Mouse (Mus musculus) ovary, postnatal 36 days (tissue): ENCODE results near the gene Raver1.

Experiments used
- DNase-seq: peaks from one replicate; pipeline ENCODE4 v3.0.0; 2022; ENCODE audit warnings: low spot score, mixed read lengths

Gene Raver1

DNA sequence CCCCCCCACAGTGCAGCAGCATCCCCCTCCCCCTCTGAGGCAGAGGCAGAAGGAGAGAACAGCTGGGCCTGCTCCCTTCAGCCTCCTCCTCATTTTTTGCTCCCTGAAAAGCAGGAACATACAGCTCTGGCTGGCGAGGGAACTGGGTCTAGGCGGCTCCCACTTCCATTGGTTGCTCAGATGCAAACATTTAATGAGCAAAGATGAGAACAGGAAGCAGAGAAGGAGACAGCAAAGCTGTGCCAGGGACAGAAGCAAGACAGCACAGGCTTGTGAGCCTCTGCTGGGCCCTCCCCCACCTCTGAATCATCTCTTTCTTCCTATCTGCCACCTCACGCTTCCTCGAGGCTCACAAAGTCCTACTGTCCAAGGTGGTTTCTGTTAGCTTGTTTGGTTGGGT, 50.5 kb downstream of the Raver1 start:
- DNase-seq: no peak

DNA sequence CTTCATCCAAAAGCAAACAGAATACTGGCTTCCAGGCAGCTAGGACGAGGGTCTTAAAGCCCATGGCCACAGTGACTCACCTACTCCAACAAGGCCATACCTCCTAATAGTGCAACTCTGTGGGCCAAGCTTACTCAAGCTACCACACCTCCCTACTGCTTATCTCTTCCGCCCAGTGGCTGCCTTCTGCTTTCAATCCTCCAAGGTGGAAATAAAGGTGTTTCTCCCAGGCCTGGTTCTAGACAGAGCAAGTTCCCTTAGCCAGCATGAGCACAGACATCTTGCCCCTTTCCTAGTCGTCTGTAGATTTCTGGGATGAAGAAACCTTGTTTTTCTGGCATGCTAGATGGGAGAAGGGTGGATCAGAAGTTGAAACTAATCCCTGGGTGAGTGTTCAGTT, 52.0 kb downstream of the Raver1 start:
- no peak for DNase-seq

DNA sequence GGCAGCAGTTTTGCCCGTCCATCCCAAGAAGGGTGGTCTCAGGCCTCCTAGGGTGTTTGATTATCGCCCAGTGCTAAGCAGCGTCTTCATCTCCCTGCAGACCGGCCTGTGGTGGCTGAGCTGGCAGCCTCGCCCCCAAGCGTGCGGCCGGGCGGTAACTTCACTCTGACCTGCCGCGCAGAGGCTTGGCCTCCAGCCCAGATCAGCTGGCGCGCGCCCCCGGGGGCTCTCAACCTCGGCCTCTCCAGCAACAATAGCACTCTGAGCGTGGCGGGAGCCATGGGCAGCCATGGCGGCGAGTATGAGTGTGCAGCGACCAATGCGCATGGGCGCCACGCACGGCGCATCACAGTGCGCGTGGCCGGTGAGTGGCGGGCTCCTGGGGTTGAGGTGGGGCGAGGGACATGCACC, 54.3 kb downstream of the Raver1 start:
- peak; percentile 59 for DNase-seq

GRCm38 (mm10) chr9:21036666-21037065, 55.1 kb downstream of the Raver1 start:
- DNase-seq: no peak

- DNase-seq: no peak
Observed at GRCm38 (mm10) chr9:21036161-21036560, 55.6 kb downstream of the Raver1 start.

DNA sequence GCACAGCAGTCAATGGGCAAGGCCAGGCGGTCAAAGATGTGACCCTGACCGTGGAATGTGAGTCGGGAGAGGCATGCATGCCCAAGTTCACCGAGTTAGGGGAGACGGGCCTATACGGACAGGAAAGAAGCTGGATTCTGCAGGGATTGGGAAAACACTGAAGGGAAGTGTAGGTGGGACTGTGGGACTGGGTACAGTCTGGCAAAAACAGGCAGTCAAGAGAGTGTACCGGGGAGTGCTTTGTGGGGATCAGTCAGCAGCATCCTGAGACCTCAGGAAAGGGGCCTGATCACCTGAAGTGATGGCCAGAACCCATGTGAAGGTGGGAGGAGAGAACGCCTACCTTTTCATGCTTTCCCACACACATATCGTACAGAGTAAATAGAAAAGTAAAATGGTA, 56.2 kb downstream of the Raver1 start:
- DNase-seq: no peak

GRCm38 (mm10) chr9:21034481-21035085, 57.2 kb downstream of the Raver1 start:
- no peak for DNase-seq

- peak; percentile 83 for DNase-seq
Observed at GRCm38 (mm10) chr9:21033136-21033535, 58.7 kb downstream of the Raver1 start.

DNA sequence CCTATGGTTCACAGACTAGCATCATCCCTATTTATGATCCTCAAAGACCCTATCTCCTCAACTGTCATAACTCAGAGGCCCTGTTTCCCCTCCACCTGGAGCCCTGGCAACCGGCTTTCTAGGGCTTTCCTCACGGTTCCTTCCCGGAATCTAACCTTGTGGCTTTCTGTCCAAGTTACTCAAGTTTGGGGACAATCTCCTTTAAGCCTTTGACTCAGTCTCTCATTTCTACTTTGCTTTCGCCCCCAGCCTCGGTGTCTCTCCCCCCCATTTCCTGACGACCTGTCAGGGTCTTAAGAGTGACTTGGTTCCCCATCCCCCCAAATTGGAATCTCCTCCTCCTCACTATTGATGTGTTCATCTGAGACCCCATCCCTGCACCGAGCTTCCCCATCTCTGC, 59.3 kb downstream of the Raver1 start:
- DNase-seq: no peak

GRCm38 (mm10) chr9:21031896-21032351, 59.9 kb downstream of the Raver1 start, which contains the start of gene Icam5:
TSS of gene Icam5 (plus strand) at chr9:21032073.
- peak; percentile 42 for DNase-seq

- DNase-seq: peak; percentile 65
Observed at GRCm38 (mm10) chr9:21031251-21031895, 60.4 kb downstream of the Raver1 start.

- DNase-seq: peak; percentile 80
Observed at GRCm38 (mm10) chr9:21030781-21031250, 61.0 kb downstream of the Raver1 start.

DNA sequence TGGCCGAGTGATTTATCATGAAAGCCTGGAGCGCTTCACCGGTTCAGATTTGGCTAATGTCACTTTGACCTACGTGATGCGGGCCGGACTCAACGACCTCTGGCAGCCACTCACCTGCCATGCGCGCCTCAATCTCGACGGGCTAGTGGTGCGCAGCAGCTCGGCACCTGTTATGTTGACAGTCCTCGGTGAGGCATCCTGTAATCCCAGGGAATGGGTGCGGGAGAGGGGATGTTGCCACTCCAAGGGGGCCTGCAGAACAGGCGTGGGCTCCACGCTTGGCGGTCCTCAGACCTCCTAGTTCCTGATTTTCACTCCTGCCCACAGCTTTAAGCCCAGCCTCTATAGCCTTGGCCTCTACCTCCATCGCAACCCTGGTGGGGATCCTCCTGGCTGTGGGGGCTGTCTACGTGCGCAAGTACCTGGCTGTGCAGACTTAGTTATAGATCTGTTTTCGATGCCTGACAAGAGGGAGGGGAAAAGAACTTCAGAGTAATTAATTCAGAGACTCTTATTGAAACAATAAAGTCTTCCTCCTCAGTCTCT, 61.7 kb downstream of the Raver1 start:
- no peak for DNase-seq

DNA sequence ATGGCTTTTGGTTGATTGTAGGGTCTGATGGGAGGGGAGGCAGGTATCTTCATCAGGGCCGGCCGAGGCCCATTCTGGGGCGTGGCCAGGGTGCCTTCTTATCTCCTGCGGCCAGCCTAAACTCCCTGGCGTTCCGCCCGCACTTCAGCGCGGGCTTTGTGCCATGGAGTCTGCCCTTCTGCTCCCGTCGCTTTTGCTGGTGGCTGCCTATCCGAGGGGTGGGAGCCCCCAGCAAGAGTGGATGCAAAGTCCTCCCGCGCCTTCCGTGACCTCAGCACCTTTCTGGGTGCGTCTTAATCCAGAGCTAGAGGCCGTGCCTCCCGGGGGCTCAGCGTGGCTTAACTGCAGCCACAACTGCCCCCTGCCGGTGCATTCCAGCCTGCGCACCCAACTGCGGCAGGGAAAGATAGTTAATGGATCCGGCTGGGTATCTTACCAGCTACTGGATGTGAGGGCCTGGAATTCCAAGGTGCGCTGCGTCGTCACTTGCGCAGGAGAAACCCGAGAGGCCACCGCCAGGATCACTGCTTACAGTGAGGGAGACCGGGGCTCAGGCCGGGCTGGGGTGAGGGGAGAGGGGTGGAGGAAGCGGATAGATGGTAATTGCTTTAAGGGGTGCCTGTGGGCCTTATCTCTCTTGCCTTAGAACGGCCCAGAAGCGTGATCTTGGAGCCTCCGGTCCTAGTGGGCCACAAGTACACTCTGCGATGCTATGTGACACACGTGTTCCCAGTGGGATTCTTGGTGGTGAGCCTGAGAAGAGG, 62.3 kb downstream of the Raver1 start, which contains the start of gene Icam4:
Gene Icam4 (plus strand): TSS at position 83 of the 764 bp plus-strand sequence.
- DNase-seq: peak; percentile 84

- no peak for DNase-seq
Observed at GRCm38 (mm10) chr9:21028560-21029110, 63.2 kb downstream of the Raver1 start.

GRCm38 (mm10) chr9:21027774-21028290, 64.0 kb downstream of the Raver1 start:
- no peak for DNase-seq

DNA sequence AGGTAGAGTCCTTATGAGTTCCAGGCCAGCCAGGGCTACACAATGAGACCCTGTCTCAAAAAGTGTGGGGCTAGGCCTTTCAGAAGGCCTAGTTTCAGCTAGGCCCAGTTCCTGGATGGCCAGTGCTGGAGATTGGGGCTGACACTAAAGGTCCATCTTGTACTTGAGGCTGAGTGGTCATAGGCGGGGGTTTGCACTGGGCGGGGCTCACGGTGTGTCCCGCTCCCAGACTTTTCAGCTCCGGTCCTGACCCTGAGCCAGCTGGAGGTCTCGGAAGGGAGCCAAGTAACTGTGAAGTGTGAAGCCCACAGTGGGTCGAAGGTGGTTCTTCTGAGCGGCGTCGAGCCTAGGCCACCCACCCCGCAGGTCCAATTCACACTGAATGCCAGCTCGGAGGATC, 65.0 kb downstream of the Raver1 start:
- no peak for DNase-seq

DNA sequence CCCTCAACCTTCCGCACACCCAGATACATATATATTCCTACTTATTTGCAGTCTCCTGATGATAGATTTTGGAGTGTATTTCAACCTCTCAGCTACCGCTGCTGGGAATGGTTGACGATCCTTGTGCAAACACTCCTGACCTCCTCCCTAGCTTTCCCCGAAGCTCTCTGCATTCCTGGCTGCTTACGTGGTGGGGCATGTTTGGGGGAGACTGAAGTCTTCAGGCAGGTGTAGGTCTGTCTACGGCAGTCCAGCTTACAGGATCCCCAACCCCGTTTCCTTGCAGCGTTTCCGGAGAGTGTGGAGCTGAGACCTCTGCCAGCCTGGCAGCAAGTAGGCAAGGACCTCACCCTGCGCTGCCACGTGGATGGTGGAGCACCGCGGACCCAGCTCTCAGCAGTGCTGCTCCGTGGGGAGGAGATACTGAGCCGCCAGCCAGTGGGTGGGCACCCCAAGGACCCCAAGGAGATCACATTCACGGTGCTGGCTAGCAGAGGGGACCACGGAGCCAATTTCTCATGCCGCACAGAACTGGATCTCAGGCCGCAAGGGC, 66.5 kb downstream of the Raver1 start:
- no peak for DNase-seq
